Mouse (Mus musculus) ES-Bruce4 (cell line): Measurements from ENCODE around the gene Spire2. TPM values are rescaled to one million over a fixed set of nuclear protein-coding genes. Genes with fewer than 3 reads are reported as not detected.

ENCODE experiments used
- H3K27ac ChIP-seq: 2 replicates; pipeline ENCODE4 v1.5.1; 2012; ENCODE audit warnings: low read length, inconsistent platforms; ENCODE audit not compliant: insufficient read depth
- H3K27me3 ChIP-seq: 2 replicates; pipeline ENCODE4 v1.6.1; 2012; ENCODE audit warnings: mild to moderate bottlenecking, low read length, inconsistent platforms; ENCODE audit not compliant: control insufficient read depth, poor library complexity, insufficient read depth, severe bottlenecking
- H3K36me3 ChIP-seq: 2 replicates; pipeline ENCODE4 v1.6.1; 2012; ENCODE audit warnings: inconsistent platforms, mild to moderate bottlenecking, low read length, moderate library complexity; ENCODE audit not compliant: control insufficient read depth, poor library complexity, insufficient read depth, severe bottlenecking
- H3K4me1 ChIP-seq: one replicate; pipeline ENCODE4 v1.8.1; 2011; ENCODE audit warnings: low read length; ENCODE audit not compliant: control insufficient read depth, insufficient read depth
- H3K4me3 ChIP-seq: 2 replicates; pipeline ENCODE4 v1.5.1; 2011; ENCODE audit warnings: low read depth, mild to moderate bottlenecking, low read length
- H3K9ac ChIP-seq: 2 replicates; pipeline ENCODE4 v1.6.1; 2012; ENCODE audit warnings: low read depth, mild to moderate bottlenecking, inconsistent platforms; ENCODE audit not compliant: poor library complexity, severe bottlenecking
- H3K9me3 ChIP-seq: replicated peaks from 2 replicates; pipeline ENCODE4 v1.6.1; 2012; ENCODE audit warnings: mild to moderate bottlenecking, low read length, inconsistent platforms; ENCODE audit not compliant: control insufficient read depth, poor library complexity, insufficient read depth, severe bottlenecking
- CTCF ChIP-seq: IDR thresholded peaks from one replicate; pipeline ENCODE4 v1.8.1; 2011; ENCODE audit warnings: low read depth, low read length
- EP300 ChIP-seq: IDR thresholded peaks from 2 replicates; pipeline ENCODE4 v1.6.1; 2011; ENCODE audit warnings: low read depth, low read length; ENCODE audit not compliant: insufficient read depth
- POLR2A ChIP-seq: IDR thresholded peaks from one replicate; pipeline ENCODE4 v1.8.1; 2011; ENCODE audit warnings: low read length; ENCODE audit not compliant: insufficient read depth
- polyA plus RNA-seq: library from polyadenylated mRNA; stranded (reverse); fragments of >200 nt; gene quantifications from 2 replicates; pipeline ENCODE4 v1.2.4, GENCODE M21; 2011; ENCODE audit warnings: low read depth; ENCODE audit not compliant: missing spikeins, insufficient read depth, insufficient read length

Gene Spire2
- polyA plus RNA-seq, 1 experiment = 4.2 TPM

- Histone ChIP-seq H3K27me3 (no peaks in the 10 kb centered on the region), H3K27ac (no peak overlapping the region), H3K4me3 (no peak overlapping the region), H3K9ac (no peak overlapping the region), H3K36me3 (no peaks in the 10 kb centered on the region), H3K4me1 (no peaks in the 10 kb centered on the region), H3K9me3 (no peaks in the 10 kb centered on the region)
- TF ChIP-seq POLR2A (no peak), CTCF (peak; percentile 72)
These were observed 20.3 kb downstream of the Spire2 start for GRCm38 (mm10) chr8:123352786-123353185.

GRCm38 (mm10) chr8:123353216-123353615 lies 20.7 kb downstream of the Spire2 start:
- TF ChIP-seq CTCF (no peak), POLR2A (no peak), EP300 (no peak)
- Histone ChIP-seq H3K4me3 (no peak overlapping the region), H3K27ac (no peak overlapping the region), H3K36me3 (no peaks in the 10 kb centered on the region), H3K9ac (no peak overlapping the region), H3K4me1 (no peaks in the 10 kb centered on the region), H3K27me3 (no peaks in the 10 kb centered on the region), H3K9me3 (no peaks in the 10 kb centered on the region)

GRCm38 (mm10) chr8:123361082-123361739 lies 28.7 kb downstream of the Spire2 start:
- Histone ChIP-seq H3K27ac (no peak overlapping the region), H3K36me3 (no peaks in the 10 kb centered on the region), H3K9ac (no peak overlapping the region), H3K9me3 (no peaks in the 10 kb centered on the region), H3K4me1 (no peaks in the 10 kb centered on the region), H3K4me3 (no peak overlapping the region), H3K27me3 (no peaks in the 10 kb centered on the region)
- TF ChIP-seq CTCF = peak; percentile 91
- TF ChIP-seq EP300 = no peak
- TF ChIP-seq POLR2A = no peak

GRCm38 (mm10) chr8:123373403-123374238 lies 41.1 kb downstream of the Spire2 start, which contains the start of gene Tcf25:
Gene Tcf25, plus strand, starts transcription at chr8:123373753.
- 0 out of 2 replicates have a peak, but pooled peaks cover 2% of the 10 kb centered on the region for H3K36me3 ChIP-seq
- H3K9me3 ChIP-seq = no peaks in the 10 kb centered on the region

GRCm38 (mm10) chr8:123374239-123374578 lies 41.7 kb downstream of the Spire2 start:
- Histone ChIP-seq H3K27me3 (no peaks in the 10 kb centered on the region), H3K27ac (no peak overlapping the region), H3K4me1 (peaks cover 2% of the 10 kb centered on the region), H3K36me3 (0 out of 2 replicates have a peak, but pooled peaks cover 2% of the 10 kb centered on the region), H3K9ac (peak overlapping the region; percentile 78), H3K9me3 (no peaks in the 10 kb centered on the region), H3K4me3 (peak overlapping the region; percentile 63)
- TF ChIP-seq EP300 (0 out of 2 replicates have a peak, but pooled peaks have one; percentile 19), POLR2A (no peak)

More at GRCm38 (mm10) chr8:123373403-123374238, 41.1 kb downstream of the Spire2 start, which contains the start of gene Tcf25:
- peak within 1 kb of the TSS; percentile 88 for H3K27ac ChIP-seq
- peak within 1 kb of the TSS; percentile 78 for H3K9ac ChIP-seq
- H3K4me3 ChIP-seq = peak within 1 kb of the TSS; percentile 63
- peaks cover 2% of the 10 kb centered on the region for H3K4me1 ChIP-seq
- TF ChIP-seq EP300 = 0 out of 2 replicates have a peak, but pooled peaks have one; percentile 34
- TF ChIP-seq POLR2A = no peak
- H3K27me3 ChIP-seq = no peaks in the 10 kb centered on the region

GRCm38 (mm10) chr8:123375701-123376100 lies 43.2 kb downstream of the Spire2 start:
- H3K36me3 ChIP-seq = 0 out of 2 replicates have a peak, but pooled peaks cover 2% of the 10 kb centered on the region
- no peak overlapping the region for H3K4me3 ChIP-seq
- TF ChIP-seq POLR2A (no peak), EP300 (no peak), CTCF (no peak)
- H3K9me3 ChIP-seq = no peaks in the 10 kb centered on the region
- H3K27me3 ChIP-seq = no peaks in the 10 kb centered on the region
- peak overlapping the region; percentile 9; the same call in 1 of the 2 replicates for H3K9ac ChIP-seq
- H3K4me1 ChIP-seq = peaks cover 2% of the 10 kb centered on the region
- 0 out of 2 replicates have a peak overlapping the region, but pooled peaks have one; percentile 55 for H3K27ac ChIP-seq
